Mouse (Mus musculus): Measurements from ENCODE around the gene Olfr877.

DNA sequence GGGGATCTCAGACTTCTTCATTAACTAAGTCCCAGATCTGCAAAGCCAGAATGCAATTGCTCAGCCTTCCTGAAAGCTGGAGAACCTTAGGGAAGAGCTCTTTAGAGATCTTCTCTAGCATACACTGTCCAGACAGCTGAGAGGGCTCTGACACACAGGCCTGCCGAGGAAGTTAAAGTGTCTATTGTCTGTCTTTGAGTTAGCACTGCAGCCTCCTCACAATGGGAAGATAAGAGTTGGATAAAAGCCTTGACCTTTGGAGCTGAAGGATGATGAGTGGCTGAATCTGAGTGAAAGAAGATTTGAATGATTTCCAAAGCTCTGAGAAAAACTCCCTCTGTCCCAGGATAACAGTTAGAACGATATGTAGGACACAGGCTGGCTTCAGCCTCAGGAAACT lies 42.6 kb downstream of the Olfr877 start, which contains the start of gene Olfr145:
- TF ChIP-seq POLR2A (IDR thresholded peaks at IDR 0.05; ENCODE audit: extremely low read depth, insufficient read depth, low read length) (no peak), CTCF (IDR thresholded peaks at IDR 0.05; ENCODE audit: low read depth, low read length) (no peak)

All from liver, adult 2 months (tissue).